In the genomic region with DNA sequence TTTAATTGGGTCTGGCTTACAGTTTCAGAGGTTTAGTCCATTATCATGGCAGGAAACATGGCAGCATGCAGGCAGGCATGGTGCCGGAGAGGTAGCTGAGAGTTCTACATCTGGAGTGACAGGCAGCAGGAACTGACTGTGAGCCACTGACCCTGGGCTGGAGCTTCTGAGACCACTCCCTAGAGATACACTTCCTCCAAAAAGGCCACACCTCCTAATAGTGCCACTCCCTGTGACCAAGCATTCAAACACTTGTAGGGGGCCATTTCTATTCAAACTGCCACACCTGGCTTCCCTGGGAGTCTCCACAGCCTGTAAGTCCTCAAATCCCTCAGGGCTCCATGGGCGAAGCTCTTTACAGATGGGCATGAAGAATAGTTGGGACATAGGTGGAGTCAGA, we compare ENCODE assay signal across 23 mouse cellular contexts. TPM values are rescaled to one million over a fixed set of nuclear protein-coding genes. Genes with fewer than 3 reads are reported as not detected.
A peak's percentile ranks its signal among the peaks of the same experiment; 100 is the strongest.
DNase-seq lines count a peak whose midpoint lies in the region; ATAC-seq and TF ChIP-seq lines count a peak whose summit lies in the region.
"Had no signal": no experiment of that assay in that cellular context is flagged by ENCODE, and none has a peak within 500 bp of the region (broad histone marks: within the 10 kb centered on the region; RNA-seq: fewer than 3 reads in every experiment).

No protein-coding gene starts in this region.

- ATAC-seq in heart, embryonic 12.5 days (ENCODE audit: insufficient number of reproducible peaks, low FRiP score): no peak
- peak; percentile 38; the same call in 1 of the 2 replicates for ATAC-seq in stomach, postnatal 0 days (ENCODE audit: low FRiP score, low TSS enrichment)
- ATAC-seq in hindbrain, postnatal 0 days: no peak
- ATAC-seq: activated CD4-positive, CD25-positive, alpha-beta regulatory T cell, adult 4 months; CD4-positive, CD25-positive, alpha-beta regulatory T cell, adult 4 months; forebrain, embryonic 16.5 days; inflammation-experienced regulatory T-cells, adult 6 months had no signal

- H3K4me2 ChIP-seq in heart, embryonic 12.5 days: no peak overlapping the region
- H3K4me2 ChIP-seq in stomach, postnatal 0 days (replicated peaks; ENCODE audit: low read depth): no peak overlapping the region
- H3K4me2 ChIP-seq in hindbrain, postnatal 0 days (ENCODE audit: low read depth, low read length): no peak overlapping the region
- H3K4me2 ChIP-seq: embryonic facial prominence, embryonic 13.5 days; forebrain, embryonic 12.5 days; heart, embryonic 15.5 days; hindbrain, embryonic 14.5 days had no signal

- H3K9me3 ChIP-seq in heart, embryonic 12.5 days (replicated peaks): peaks cover 8% of the 10 kb centered on the region
- no peaks in the 10 kb centered on the region for H3K9me3 ChIP-seq in E14TG2a.4 (ENCODE audit: low read length)
- H3K9me3 ChIP-seq in stomach, postnatal 0 days (ENCODE audit: control insufficient read depth, low read length): no peaks in the 10 kb centered on the region
- H3K9me3 ChIP-seq in hindbrain, postnatal 0 days (ENCODE audit: low read length): no peaks in the 10 kb centered on the region
- H3K9me3 ChIP-seq: heart, embryonic 15.5 days had no signal

- TF ChIP-seq CTCF in E14TG2a.4 (conservative IDR thresholded peaks at IDR 0.05; ENCODE audit: low read length): no peak
- no peak for TF ChIP-seq CTCF in stomach, postnatal 0 days (IDR thresholded peaks at IDR 0.05; ENCODE audit: low read depth)
- TF ChIP-seq CTCF in hindbrain, postnatal 0 days (IDR thresholded peaks at IDR 0.05; ENCODE audit: low read depth): no peak

- H3K27me3 ChIP-seq in heart, embryonic 12.5 days (replicated peaks): peaks cover 8% of the 10 kb centered on the region
- H3K27me3 ChIP-seq in E14TG2a.4 (ENCODE audit: insufficient read depth, low read length): peaks cover 8% of the 10 kb centered on the region
- H3K27me3 ChIP-seq in stomach, postnatal 0 days (ENCODE audit: control insufficient read depth, insufficient read depth, low read length): no peaks in the 10 kb centered on the region
- no peaks in the 10 kb centered on the region for H3K27me3 ChIP-seq in hindbrain, postnatal 0 days (ENCODE audit: insufficient read depth, low read length)

- H3K36me3 ChIP-seq in heart, embryonic 12.5 days: no peaks in the 10 kb centered on the region
- H3K36me3 ChIP-seq in E14TG2a.4 (ENCODE audit: insufficient read depth, low read length): no peaks in the 10 kb centered on the region; the same call in 1 of the 2 replicates
- H3K36me3 ChIP-seq in stomach, postnatal 0 days (ENCODE audit: control insufficient read depth, insufficient read depth, low read length): no peaks in the 10 kb centered on the region
- peaks cover 4% of the 10 kb centered on the region; the same call in 1 of the 2 replicates for H3K36me3 ChIP-seq in hindbrain, postnatal 0 days (ENCODE audit: insufficient read depth, low read length)
- H3K36me3 ChIP-seq: heart, embryonic 15.5 days had no signal

- 74% methylated on average over 2 of the region's 2 CpGs for WGBS in heart, embryonic 12.5 days
- 67% methylated on average over 2 of the region's 2 CpGs for WGBS in stomach, postnatal 0 days
- 88% methylated on average over 2 of the region's 2 CpGs for WGBS in hindbrain, postnatal 0 days

- H3K4me1 ChIP-seq in heart, embryonic 12.5 days (replicated peaks): peaks cover 16% of the 10 kb centered on the region
- H3K4me1 ChIP-seq in E14TG2a.4 (replicated peaks; ENCODE audit: low read depth, low read length): peaks cover 65% of the 10 kb centered on the region
- H3K4me1 ChIP-seq in stomach, postnatal 0 days (replicated peaks; ENCODE audit: control insufficient read depth, insufficient read depth): no peaks in the 10 kb centered on the region
- H3K4me1 ChIP-seq in hindbrain, postnatal 0 days (ENCODE audit: insufficient read depth, low read length): no peaks in the 10 kb centered on the region
- H3K4me1 ChIP-seq: embryonic facial prominence, embryonic 13.5 days had no signal

- no peak for TF ChIP-seq EP300 in stomach, postnatal 0 days (optimal IDR thresholded peaks at IDR 0.05)

- no peak overlapping the region for H3K9ac ChIP-seq in heart, embryonic 12.5 days
- H3K9ac ChIP-seq in stomach, postnatal 0 days (ENCODE audit: low read length): no peak overlapping the region
- no peak overlapping the region for H3K9ac ChIP-seq in hindbrain, postnatal 0 days (replicated peaks; ENCODE audit: low read length)
- H3K9ac ChIP-seq: embryonic facial prominence, embryonic 13.5 days; forebrain, embryonic 12.5 days; heart, embryonic 15.5 days; hindbrain, embryonic 14.5 days had no signal

- H3K27ac ChIP-seq in heart, embryonic 12.5 days (ENCODE audit: poor library complexity, severe bottlenecking): no peak overlapping the region
- H3K27ac ChIP-seq in stomach, postnatal 0 days (replicated peaks): no peak overlapping the region
- H3K27ac ChIP-seq in hindbrain, postnatal 0 days: no peak overlapping the region
- H3K27ac ChIP-seq: embryonic facial prominence, embryonic 13.5 days; forebrain, embryonic 12.5 days; heart, embryonic 15.5 days; hindbrain, embryonic 14.5 days had no signal

- H3K4me3 ChIP-seq in heart, embryonic 12.5 days: no peak overlapping the region
- H3K4me3 ChIP-seq in E14TG2a.4 (replicated peaks; ENCODE audit: low read length): peak overlapping the region; percentile 23; the same call in 1 of the 2 replicates
- no peak overlapping the region for H3K4me3 ChIP-seq in stomach, postnatal 0 days (ENCODE audit: low read depth, low read length)
- H3K4me3 ChIP-seq in hindbrain, postnatal 0 days (ENCODE audit: low read length): no peak overlapping the region
- H3K4me3 ChIP-seq: embryonic facial prominence, embryonic 13.5 days; forebrain, embryonic 12.5 days; heart, embryonic 15.5 days had no signal

- DNase-seq in heart, adult 11 months: peak; percentile 82
- DNase-seq in R1 (ENCODE audit: low read depth, low spot score): peak; percentile 85
- no peak for DNase-seq in stomach, postnatal 0 days (ENCODE audit: low spot score)
- no peak for DNase-seq in hindbrain, postnatal 0 days (ENCODE audit: low spot score)
- no peak for DNase-seq in frontal cortex, postnatal 10 days (ENCODE audit: low spot score in 2 of 2)
- DNase-seq: adrenal gland, postnatal 14 days; B cell, adult 2 months; cerebellum, adult 11-12 months; cerebellum, adult 9-10 months; cerebellum, postnatal 25 days; gastrocnemius, postnatal 14 days; heart, postnatal 14 days; kidney, adult 18-20 months had no signal

RNA-seq across cellular contexts. Expression of a gene that starts 8.2 kb away (rescaled TPM):
- polyA plus RNA-seq in heart, embryonic 12.5 days (2016; fragmentation: Nextera tagmentation; extraction: Ambion mirVana): not detected in 2 replicates
- 0.21 and 0.30 TPM in 2 replicates for polyA plus RNA-seq in stomach, postnatal 0 days (2015; fragmentation: Nextera tagmentation; extraction: Ambion mirVana)
- 45.9 and 46.6 TPM in 2 replicates for total RNA-seq in hindbrain, postnatal 0 days (2014; rRNA removed)
- 6.1 and 6.9 TPM in 2 replicates for polyA plus RNA-seq in hindbrain, postnatal 0 days (2015; fragmentation: Nextera tagmentation; extraction: Ambion mirVana)
- total RNA-seq: heart, postnatal 14 days had no signal
- polyA plus RNA-seq: activated CD4-positive, CD25-positive, alpha-beta regulatory T cell, adult 4 months; heart, embryonic 15.5 days; inflammation-experienced regulatory T-cells, adult 6 months had no signal

RNA-seq across cellular contexts. Expression of a gene that starts 47.7 kb away (rescaled TPM):
- 16.1 and 17.2 TPM in 2 replicates for polyA plus RNA-seq in heart, embryonic 12.5 days (2016; fragmentation: Nextera tagmentation; extraction: Ambion mirVana)
- polyA plus RNA-seq in stomach, postnatal 0 days (2015; fragmentation: Nextera tagmentation; extraction: Ambion mirVana): 39.7 and 41.4 TPM in 2 replicates
- total RNA-seq in hindbrain, postnatal 0 days (2014; rRNA removed): 124 and 125 TPM in 2 replicates
- 77.3 and 77.6 TPM in 2 replicates for polyA plus RNA-seq in hindbrain, postnatal 0 days (2015; fragmentation: Nextera tagmentation; extraction: Ambion mirVana)

Comparison
In these comparisons a context has a peak if more than half of its experiments do, and no peak if none do; other contexts are left out.
1. DNase-seq: peak in heart, adult 11 months (single experiment) and R1 (single experiment); none in stomach, postnatal 0 days (single experiment), hindbrain, postnatal 0 days (single experiment) and frontal cortex, postnatal 10 days (0 of 2).